Mouse (Mus musculus): ENCODE results near the gene Ppp4c.

GRCm38 (mm10) chr7:126786142-126786541 is 6.2 kb downstream of the Ppp4c start:
- TF ChIP-seq CTCF (IDR thresholded peaks at IDR 0.05; ENCODE audit: insufficient read depth, low read depth, low read length): no peak
- TF ChIP-seq POLR2A (IDR thresholded peaks at IDR 0.05; ENCODE audit: insufficient read depth, low read depth, low read length): no peak

Measured in olfactory bulb, adult 2 months (tissue).